Mouse (Mus musculus) spleen, adult 2 months (tissue): ENCODE data around the gene Pde7b.

Source experiments
- CTCF ChIP-seq: fragments of 200-500 bp; IDR thresholded peaks from 2 replicates; pipeline ENCODE4 v1.5.1; 2011; ENCODE audit warnings: mild to moderate bottlenecking, inconsistent platforms; ENCODE audit not compliant: insufficient read depth, insufficient read length, insufficient replicate concordance; ENCODE audit errors: extremely low read depth
- POLR2A ChIP-seq: fragments of 200-500 bp; IDR thresholded peaks from 2 replicates; pipeline ENCODE4 v1.6.1; 2011; ENCODE audit warnings: low read depth, low read length, inconsistent platforms

- TF ChIP-seq POLR2A = no peak
- TF ChIP-seq CTCF = no peak
These were observed 28.0 kb upstream of the Pde7b start for GRCm38 (mm10) chr10:20752883-20753282.
